Mouse (Mus musculus): ENCODE data around the gene Ptprd. TPM values are rescaled to one million over a fixed set of nuclear protein-coding genes. Genes with fewer than 3 reads are reported as not detected.

Ptprd gene
- polyA plus RNA-seq, 1 experiment from 2014 or later, result 112 TPM

GRCm38 (mm10) chr4:77743391-77743790 is 468.4 kb downstream of the Ptprd start:
- Histone ChIP-seq H3K9ac (no peak overlapping the region), H3K36me3 (replicated peaks; ENCODE audit: control insufficient read depth, insufficient read depth) (no peaks in the 10 kb centered on the region), H3K9me3 (ENCODE audit: control insufficient read depth, low read length) (no peaks in the 10 kb centered on the region), H3K4me2 (replicated peaks) (no peak overlapping the region), H3K4me1 (replicated peaks; ENCODE audit: control insufficient read depth, insufficient read depth, low read length) (no peaks in the 10 kb centered on the region), H3K4me3 (replicated peaks; ENCODE audit: low read length) (no peak overlapping the region), H3K27me3 (ENCODE audit: control insufficient read depth, insufficient read depth, low read length) (no peaks in the 10 kb centered on the region), H3K27ac (no peak overlapping the region)
- WGBS, result 90% methylated on average over 2 of the region's 2 CpGs
- DNase-seq (ENCODE audit: low spot score), result no peak
- no peak for ATAC-seq (ENCODE audit: low FRiP score)

GRCm38 (mm10) chr4:77721908-77722307 is 489.9 kb downstream of the Ptprd start:
- peak; percentile 65 for ATAC-seq (ENCODE audit: low FRiP score)
- WGBS, result 59% methylated on average over 6 of the region's 6 CpGs

GRCm38 (mm10) chr4:77717792-77718191 is 494.0 kb downstream of the Ptprd start:
- no peaks in the 10 kb centered on the region for H3K36me3 ChIP-seq (replicated peaks; ENCODE audit: control insufficient read depth, insufficient read depth)
- WGBS, result 72% methylated on average over 2 of the region's 2 CpGs
- no peak overlapping the region for H3K9ac ChIP-seq
- no peak overlapping the region for H3K4me2 ChIP-seq (replicated peaks)
- DNase-seq (ENCODE audit: low spot score) (no peak), ATAC-seq (ENCODE audit: low FRiP score) (no peak)
- no peaks in the 10 kb centered on the region for H3K27me3 ChIP-seq (ENCODE audit: control insufficient read depth, insufficient read depth, low read length)
- no peak overlapping the region for H3K4me3 ChIP-seq (replicated peaks; ENCODE audit: low read length)
- no peak overlapping the region for H3K27ac ChIP-seq
- H3K4me1 ChIP-seq (replicated peaks; ENCODE audit: control insufficient read depth, insufficient read depth, low read length), result 0 out of 2 replicates have a peak, but pooled peaks cover 3% of the 10 kb centered on the region
- H3K9me3 ChIP-seq (ENCODE audit: control insufficient read depth, low read length), result no peaks in the 10 kb centered on the region

More at GRCm38 (mm10) chr4:77721908-77722307, 489.9 kb downstream of the Ptprd start:
- Histone ChIP-seq H3K27ac (peak overlapping the region; percentile 39), H3K27me3 (ENCODE audit: control insufficient read depth, insufficient read depth, low read length) (no peaks in the 10 kb centered on the region), H3K4me1 (replicated peaks; ENCODE audit: control insufficient read depth, insufficient read depth, low read length) (0 out of 2 replicates have a peak, but pooled peaks cover 3% of the 10 kb centered on the region), H3K9ac (no peak overlapping the region), H3K4me3 (replicated peaks; ENCODE audit: low read length) (no peak overlapping the region), H3K4me2 (replicated peaks) (no peak overlapping the region), H3K9me3 (ENCODE audit: control insufficient read depth, low read length) (no peaks in the 10 kb centered on the region), H3K36me3 (replicated peaks; ENCODE audit: control insufficient read depth, insufficient read depth) (no peaks in the 10 kb centered on the region)
- no peak for DNase-seq (ENCODE audit: low spot score)

GRCm38 (mm10) chr4:77710231-77710630 is 501.5 kb downstream of the Ptprd start:
- Histone ChIP-seq H3K27me3 (ENCODE audit: control insufficient read depth, insufficient read depth, low read length) (no peaks in the 10 kb centered on the region), H3K9me3 (ENCODE audit: control insufficient read depth, low read length) (no peaks in the 10 kb centered on the region), H3K36me3 (replicated peaks; ENCODE audit: control insufficient read depth, insufficient read depth) (no peaks in the 10 kb centered on the region), H3K9ac (no peak overlapping the region), H3K27ac (no peak overlapping the region), H3K4me2 (replicated peaks) (no peak overlapping the region), H3K4me1 (replicated peaks; ENCODE audit: control insufficient read depth, insufficient read depth, low read length) (no peaks in the 10 kb centered on the region), H3K4me3 (replicated peaks; ENCODE audit: low read length) (no peak overlapping the region)
- no peak for DNase-seq (ENCODE audit: low spot score)
- no peak for ATAC-seq (ENCODE audit: low FRiP score)
- WGBS, result 87% methylated on average over 2 of the region's 2 CpGs

GRCm38 (mm10) chr4:77698294-77698693 is 513.5 kb downstream of the Ptprd start:
- no peaks in the 10 kb centered on the region for H3K27me3 ChIP-seq (ENCODE audit: control insufficient read depth, insufficient read depth, low read length)
- H3K9ac ChIP-seq, result no peak overlapping the region
- ATAC-seq (ENCODE audit: low FRiP score) (no peak), DNase-seq (ENCODE audit: low spot score) (no peak)
- H3K36me3 ChIP-seq (replicated peaks; ENCODE audit: control insufficient read depth, insufficient read depth), result no peaks in the 10 kb centered on the region
- 63% methylated on average over 2 of the region's 2 CpGs for WGBS
- no peaks in the 10 kb centered on the region for H3K9me3 ChIP-seq (ENCODE audit: control insufficient read depth, low read length)
- no peaks in the 10 kb centered on the region for H3K4me1 ChIP-seq (replicated peaks; ENCODE audit: control insufficient read depth, insufficient read depth, low read length)
- H3K4me2 ChIP-seq (replicated peaks), result no peak overlapping the region
- no peak overlapping the region for H3K27ac ChIP-seq
- H3K4me3 ChIP-seq (replicated peaks; ENCODE audit: low read length), result no peak overlapping the region

GRCm38 (mm10) chr4:77675798-77676197 is 536.0 kb downstream of the Ptprd start:
- no peaks in the 10 kb centered on the region for H3K36me3 ChIP-seq (replicated peaks; ENCODE audit: control insufficient read depth, insufficient read depth)
- H3K27ac ChIP-seq, result no peak overlapping the region
- no peak overlapping the region for H3K4me3 ChIP-seq (replicated peaks; ENCODE audit: low read length)
- 79% methylated on average over 1 of the region's 1 CpGs for WGBS
- H3K4me1 ChIP-seq (replicated peaks; ENCODE audit: control insufficient read depth, insufficient read depth, low read length), result no peaks in the 10 kb centered on the region
- ATAC-seq (ENCODE audit: low FRiP score), result no peak
- no peaks in the 10 kb centered on the region for H3K9me3 ChIP-seq (ENCODE audit: control insufficient read depth, low read length)
- H3K27me3 ChIP-seq (ENCODE audit: control insufficient read depth, insufficient read depth, low read length), result no peaks in the 10 kb centered on the region
- no peak for DNase-seq (ENCODE audit: low spot score)
- H3K4me2 ChIP-seq (replicated peaks), result no peak overlapping the region
- H3K9ac ChIP-seq, result no peak overlapping the region

GRCm38 (mm10) chr4:77664761-77665160 is 547.0 kb downstream of the Ptprd start:
- WGBS, result 78% methylated on average over 2 of the region's 2 CpGs
- Histone ChIP-seq H3K9ac (no peak overlapping the region), H3K27ac (no peak overlapping the region), H3K9me3 (ENCODE audit: control insufficient read depth, low read length) (no peaks in the 10 kb centered on the region), H3K27me3 (ENCODE audit: control insufficient read depth, insufficient read depth, low read length) (no peaks in the 10 kb centered on the region), H3K4me2 (replicated peaks) (no peak overlapping the region), H3K4me1 (replicated peaks; ENCODE audit: control insufficient read depth, insufficient read depth, low read length) (no peaks in the 10 kb centered on the region), H3K36me3 (replicated peaks; ENCODE audit: control insufficient read depth, insufficient read depth) (no peaks in the 10 kb centered on the region), H3K4me3 (replicated peaks; ENCODE audit: low read length) (no peak overlapping the region)
- ATAC-seq (ENCODE audit: low FRiP score), result no peak
- no peak for DNase-seq (ENCODE audit: low spot score)

- H3K9me3 ChIP-seq (ENCODE audit: control insufficient read depth, low read length), result no peaks in the 10 kb centered on the region
- H3K27ac ChIP-seq, result no peak overlapping the region
- no peak overlapping the region for H3K4me3 ChIP-seq (replicated peaks; ENCODE audit: low read length)
- no peak for DNase-seq (ENCODE audit: low spot score)
- no peak overlapping the region for H3K9ac ChIP-seq
- no peak for ATAC-seq (ENCODE audit: low FRiP score)
- no peaks in the 10 kb centered on the region for H3K27me3 ChIP-seq (ENCODE audit: control insufficient read depth, insufficient read depth, low read length)
- H3K4me1 ChIP-seq (replicated peaks; ENCODE audit: control insufficient read depth, insufficient read depth, low read length), result no peaks in the 10 kb centered on the region
- no peak overlapping the region for H3K4me2 ChIP-seq (replicated peaks)
- 89% methylated on average over 1 of the region's 1 CpGs for WGBS
- H3K36me3 ChIP-seq (replicated peaks; ENCODE audit: control insufficient read depth, insufficient read depth), result no peaks in the 10 kb centered on the region
Measured at GRCm38 (mm10) chr4:77662309-77662708, 549.5 kb downstream of the Ptprd start.

GRCm38 (mm10) chr4:77655669-77656068 is 556.1 kb downstream of the Ptprd start:
- 87% methylated on average over 1 of the region's 1 CpGs for WGBS
- ATAC-seq (ENCODE audit: low FRiP score) (no peak), DNase-seq (ENCODE audit: low spot score) (peak; percentile 48)
- Histone ChIP-seq H3K9ac (no peak overlapping the region), H3K27ac (no peak overlapping the region), H3K4me1 (replicated peaks; ENCODE audit: control insufficient read depth, insufficient read depth, low read length) (no peaks in the 10 kb centered on the region), H3K4me3 (replicated peaks; ENCODE audit: low read length) (no peak overlapping the region), H3K4me2 (replicated peaks) (no peak overlapping the region), H3K27me3 (ENCODE audit: control insufficient read depth, insufficient read depth, low read length) (no peaks in the 10 kb centered on the region), H3K9me3 (ENCODE audit: control insufficient read depth, low read length) (no peaks in the 10 kb centered on the region), H3K36me3 (replicated peaks; ENCODE audit: control insufficient read depth, insufficient read depth) (no peaks in the 10 kb centered on the region)

- Histone ChIP-seq H3K4me2 (replicated peaks) (no peak overlapping the region), H3K4me1 (replicated peaks; ENCODE audit: control insufficient read depth, insufficient read depth, low read length) (no peaks in the 10 kb centered on the region), H3K36me3 (replicated peaks; ENCODE audit: control insufficient read depth, insufficient read depth) (no peaks in the 10 kb centered on the region), H3K27me3 (ENCODE audit: control insufficient read depth, insufficient read depth, low read length) (no peaks in the 10 kb centered on the region), H3K9me3 (ENCODE audit: control insufficient read depth, low read length) (no peaks in the 10 kb centered on the region), H3K9ac (no peak overlapping the region), H3K27ac (no peak overlapping the region), H3K4me3 (replicated peaks; ENCODE audit: low read length) (no peak overlapping the region)
- WGBS, result 89% methylated on average over 3 of the region's 3 CpGs
- ATAC-seq (ENCODE audit: low FRiP score) (no peak), DNase-seq (ENCODE audit: low spot score) (no peak)
Measured at GRCm38 (mm10) chr4:77649615-77650325, 562.0 kb downstream of the Ptprd start.

All from hindbrain, embryonic 14.5 days (tissue).